Comparison of ENCODE assay signal across 13 mouse cellular contexts in genomic region chr17:36764244-36764643, GRCm38 (mm10). TPM values are rescaled to one million over a fixed set of nuclear protein-coding genes. Genes with fewer than 3 reads are reported as not detected.
A peak's percentile ranks its signal among the peaks of the same experiment; 100 is the strongest.
DNase-seq lines count a peak whose midpoint lies in the region; ATAC-seq and TF ChIP-seq lines count a peak whose summit lies in the region.
"Not testable (repeated sequence)": the region's sequence is repeated elsewhere in the genome, so short reads cannot be mapped to it uniquely, and the experiment has no call there.
"Had no signal": no experiment of that assay in that cellular context is flagged by ENCODE, and none has a peak within 500 bp of the region (broad histone marks: within the 10 kb centered on the region; RNA-seq: fewer than 3 reads in every experiment).

No protein-coding gene starts in this region.

- H3K36me3 ChIP-seq in hindbrain, embryonic 16.5 days (ENCODE audit: control insufficient read depth, insufficient read depth, low read length); lung, postnatal 0 days (ENCODE audit: insufficient read depth, low read length): not testable (repeated sequence)

- not testable (repeated sequence) for H3K27ac ChIP-seq in hindbrain, embryonic 16.5 days (ENCODE audit: low read depth, low read length); lung, postnatal 0 days (ENCODE audit: low read length)

- peak; percentile 34 for DNase-seq in CD4-positive, CD25-positive, alpha-beta regulatory T cell, adult 2 months (ENCODE audit: low read depth, low spot score)
- peak; percentile 12 for DNase-seq in brain, embryonic 18.5 days (ENCODE audit: low read depth, low spot score)
- DNase-seq in frontal cortex, adult 2 months (ENCODE audit: extremely low spot score in 1 of 2, low spot score in 1 of 2): peak; percentile 18 to 69
- peak; percentile 20 to 32 for DNase-seq in layer of hippocampus, adult 8-10 months (ENCODE audit: low spot score in 2 of 2)
- peak; percentile 23 for DNase-seq in lung, postnatal 0 days (ENCODE audit: low spot score)
- peak; percentile 13 for DNase-seq in retina, embryonic 14.5 days (ENCODE audit: low spot score)
- peak; percentile 13 to 39 for DNase-seq in thymus, postnatal 10 days (ENCODE audit: low spot score in 2 of 2)

- not testable (repeated sequence) for TF ChIP-seq EP300 in lung, postnatal 0 days (IDR thresholded peaks at IDR 0.05)

- not testable (repeated sequence) for H3K4me1 ChIP-seq in hindbrain, embryonic 16.5 days (ENCODE audit: control insufficient read depth, insufficient read depth, low read depth, low read length); lung, postnatal 0 days (ENCODE audit: insufficient read depth, low read depth, low read length)

- not testable (repeated sequence) for H3K4me2 ChIP-seq in hindbrain, embryonic 16.5 days (ENCODE audit: low read length); lung, postnatal 0 days (replicated peaks; ENCODE audit: low read depth, low read length)

- H3K9me3 ChIP-seq in hindbrain, embryonic 16.5 days (ENCODE audit: control insufficient read depth, low read length); lung, postnatal 0 days (ENCODE audit: low read length): not testable (repeated sequence)

- 23% methylated on average over 2 of the region's 2 CpGs for WGBS in hindbrain, embryonic 16.5 days
- WGBS in lung, postnatal 0 days: 25% methylated on average over 2 of the region's 2 CpGs

- not testable (repeated sequence) for H3K4me3 ChIP-seq in hindbrain, embryonic 16.5 days (ENCODE audit: low read length); lung, postnatal 0 days (ENCODE audit: low read depth, low read length)

- peak; percentile 83 for ATAC-seq in hindbrain, embryonic 16.5 days
- ATAC-seq in lung, postnatal 0 days: not testable (repeated sequence)

- peak; percentile 65 for TF ChIP-seq CTCF in lung, postnatal 0 days (IDR thresholded peaks at IDR 0.05)

- not testable (repeated sequence) for H3K9ac ChIP-seq in hindbrain, embryonic 16.5 days (ENCODE audit: low read depth, low read length); lung, postnatal 0 days (replicated peaks; ENCODE audit: low read depth)

- not testable (repeated sequence) for H3K27me3 ChIP-seq in hindbrain, embryonic 16.5 days (replicated peaks; ENCODE audit: control insufficient read depth, insufficient read depth, low read length); lung, postnatal 0 days (replicated peaks; ENCODE audit: insufficient read depth, low read length)

RNA-seq across cellular contexts. Expression of gene H2-M10.5, which starts 8.5 kb away (rescaled TPM):
- polyA plus RNA-seq in frontal cortex, adult 2 months (2012; rRNA removed): not detected in 2 replicates
- not detected in 2 replicates for polyA plus RNA-seq in hindbrain, embryonic 16.5 days (2015; fragmentation: Nextera tagmentation; extraction: Ambion mirVana)
- total RNA-seq in layer of hippocampus, adult 8-10 months (2022): not detected
- not detected in 2 replicates for polyA plus RNA-seq in lung, postnatal 0 days (2015; fragmentation: Nextera tagmentation; extraction: Ambion mirVana)
- total RNA-seq: adrenal gland, postnatal 4 days; heart, postnatal 14 days; left cerebral cortex, adult 8-10 months had no signal
- polyA plus RNA-seq: embryonic facial prominence, embryonic 13.5 days; lung, embryonic 15.5 days had no signal

RNA-seq across cellular contexts. Expression of gene H2-M10.6, which starts 47.7 kb away (rescaled TPM):
- polyA plus RNA-seq in frontal cortex, adult 2 months (2012; rRNA removed): not detected in 2 replicates
- not detected in 2 replicates for polyA plus RNA-seq in hindbrain, embryonic 16.5 days (2015; fragmentation: Nextera tagmentation; extraction: Ambion mirVana)
- total RNA-seq in layer of hippocampus, adult 8-10 months (2022): not detected
- not detected in 2 replicates for polyA plus RNA-seq in lung, postnatal 0 days (2015; fragmentation: Nextera tagmentation; extraction: Ambion mirVana)
- total RNA-seq: adrenal gland, postnatal 4 days; heart, postnatal 14 days; left cerebral cortex, adult 8-10 months had no signal
- polyA plus RNA-seq: embryonic facial prominence, embryonic 13.5 days; lung, embryonic 15.5 days had no signal
